Mouse (Mus musculus) midbrain, embryonic 10.5 days (tissue): ENCODE measurements around the gene Vps11. TPM values are rescaled to one million over a fixed set of nuclear protein-coding genes. Genes with fewer than 3 reads are reported as not detected.

Source experiments
- DNase-seq: peaks from one replicate; pipeline ENCODE4 v3.0.0-alpha.2; 2017; ENCODE audit warnings: low spot score
- H3K27ac ChIP-seq: fragments of 300-500 bp; sonication (generic); replicated peaks from 2 replicates; pipeline ENCODE4 v1.5.1; 2016; ENCODE audit warnings: mild to moderate bottlenecking
- H3K27me3 ChIP-seq: fragments of 300-500 bp; sonication (generic); 2 replicates; pipeline ENCODE4 v1.6.1; 2016; ENCODE audit warnings: low read depth, mild to moderate bottlenecking; ENCODE audit not compliant: poor library complexity, severe bottlenecking
- H3K36me3 ChIP-seq: fragments of 300-500 bp; sonication (generic); 2 replicates; pipeline ENCODE4 v1.6.1; 2016; ENCODE audit warnings: mild to moderate bottlenecking, moderate library complexity
- H3K4me1 ChIP-seq: fragments of 300-500 bp; sonication (generic); 2 replicates; pipeline ENCODE4 v1.6.1; 2016
- H3K4me3 ChIP-seq: fragments of 300-500 bp; sonication (generic); 2 replicates; pipeline ENCODE4 v1.5.1; 2016; ENCODE audit warnings: mild to moderate bottlenecking, moderate library complexity
- H3K9me3 ChIP-seq: fragments of 300-500 bp; sonication (generic); replicated peaks from 2 replicates; pipeline ENCODE4 v1.6.1; 2016; ENCODE audit warnings: mild to moderate bottlenecking
- WGBS: fragments of 180-500 bp; shearing (Covaris S2); methylation state at CpG from one replicate; pipeline ENCODE4 v1.1.7; 2016; 5-methylcytosine and 5-hydroxymethylcytosine counted together
- polyA plus RNA-seq: library from polyadenylated mRNA; unstranded; fragments of >200 nt; fragmentation: Nextera tagmentation; extraction: Ambion mirVana; gene quantifications from 2 replicates; pipeline ENCODE4 v1.2.1, GENCODE M21; 2016

Gene Vps11
- polyA plus RNA-seq, 1 experiment from 2014 or later = 33.6 TPM

GRCm38 (mm10) chr9:44357207-44357606, 4.3 kb downstream of the Vps11 start:
- Histone ChIP-seq H3K4me1 (peaks cover 8% of the 10 kb centered on the region), H3K4me3 (no peak overlapping the region), H3K36me3 (peaks cover 76% of the 10 kb centered on the region), H3K27me3 (no peaks in the 10 kb centered on the region), H3K9me3 (no peaks in the 10 kb centered on the region), H3K27ac (no peak overlapping the region)
- 82% methylated on average over 4 of the region's 4 CpGs for WGBS
- no peak for DNase-seq

- DNase-seq = no peak
- Histone ChIP-seq H3K36me3 (peaks cover 100% of the 10 kb centered on the region), H3K4me1 (no peaks in the 10 kb centered on the region), H3K27me3 (no peaks in the 10 kb centered on the region), H3K4me3 (no peak overlapping the region), H3K9me3 (no peaks in the 10 kb centered on the region; the same call in 1 of the 2 replicates), H3K27ac (no peak overlapping the region)
- 92% methylated on average over 6 of the region's 6 CpGs for WGBS
These were observed 8.3 kb downstream of the Vps11 start for GRCm38 (mm10) chr9:44353142-44353541.

GRCm38 (mm10) chr9:44352337-44352736, 9.1 kb downstream of the Vps11 start:
- Histone ChIP-seq H3K36me3 (peaks cover 100% of the 10 kb centered on the region), H3K27ac (no peak overlapping the region), H3K4me1 (no peaks in the 10 kb centered on the region), H3K27me3 (no peaks in the 10 kb centered on the region), H3K9me3 (no peaks in the 10 kb centered on the region; the same call in 1 of the 2 replicates), H3K4me3 (no peak overlapping the region)
- no peak for DNase-seq
- 93% methylated on average over 10 of the region's 10 CpGs for WGBS

GRCm38 (mm10) chr9:44351396-44351795, 10.1 kb downstream of the Vps11 start:
- DNase-seq = no peak
- H3K4me1 ChIP-seq = no peaks in the 10 kb centered on the region
- H3K9me3 ChIP-seq = no peaks in the 10 kb centered on the region; the same call in 1 of the 2 replicates
- H3K27ac ChIP-seq = no peak overlapping the region
- no peak overlapping the region for H3K4me3 ChIP-seq
- 92% methylated on average over 4 of the region's 4 CpGs for WGBS
- no peaks in the 10 kb centered on the region for H3K27me3 ChIP-seq
- peaks cover 100% of the 10 kb centered on the region for H3K36me3 ChIP-seq

GRCm38 (mm10) chr9:44348546-44348945, 12.9 kb downstream of the Vps11 start:
- H3K27me3 ChIP-seq = no peaks in the 10 kb centered on the region
- peaks cover 82% of the 10 kb centered on the region for H3K36me3 ChIP-seq
- 98% methylated on average over 4 of the region's 4 CpGs for WGBS
- no peak overlapping the region for H3K27ac ChIP-seq
- no peaks in the 10 kb centered on the region; the same call in 1 of the 2 replicates for H3K9me3 ChIP-seq
- no peak overlapping the region for H3K4me3 ChIP-seq
- peaks cover 6% of the 10 kb centered on the region; the same call in 1 of the 2 replicates for H3K4me1 ChIP-seq
- no peak for DNase-seq

GRCm38 (mm10) chr9:44347621-44348020, 13.8 kb downstream of the Vps11 start:
- WGBS = 94% methylated on average over 4 of the region's 4 CpGs

GRCm38 (mm10) chr9:44347166-44347565, 14.3 kb downstream of the Vps11 start:
- DNase-seq = no peak
- Histone ChIP-seq H3K27me3 (no peaks in the 10 kb centered on the region), H3K27ac (no peak overlapping the region), H3K36me3 (peaks cover 68% of the 10 kb centered on the region), H3K4me3 (no peak overlapping the region), H3K9me3 (no peaks in the 10 kb centered on the region; the same call in 1 of the 2 replicates), H3K4me1 (peaks cover 19% of the 10 kb centered on the region)
- WGBS = 95% methylated on average over 8 of the region's 9 CpGs

More at GRCm38 (mm10) chr9:44347621-44348020, 13.8 kb downstream of the Vps11 start:
- peaks cover 15% of the 10 kb centered on the region for H3K4me1 ChIP-seq
- no peaks in the 10 kb centered on the region; the same call in 1 of the 2 replicates for H3K9me3 ChIP-seq
- H3K27me3 ChIP-seq = no peaks in the 10 kb centered on the region
- peaks cover 73% of the 10 kb centered on the region for H3K36me3 ChIP-seq
- DNase-seq = no peak
- H3K27ac ChIP-seq = no peak overlapping the region
- H3K4me3 ChIP-seq = no peak overlapping the region

- no peaks in the 10 kb centered on the region for H3K27me3 ChIP-seq
- H3K36me3 ChIP-seq = peaks cover 65% of the 10 kb centered on the region
- H3K4me3 ChIP-seq = no peak overlapping the region
- H3K4me1 ChIP-seq = peaks cover 21% of the 10 kb centered on the region
- no peak overlapping the region for H3K27ac ChIP-seq
- 88% methylated on average over 6 of the region's 6 CpGs for WGBS
- DNase-seq = no peak
- no peaks in the 10 kb centered on the region; the same call in 1 of the 2 replicates for H3K9me3 ChIP-seq
These were observed 15.7 kb downstream of the Vps11 start for GRCm38 (mm10) chr9:44345570-44346433.

GRCm38 (mm10) chr9:44343781-44344421, 17.6 kb downstream of the Vps11 start, which contains the start of gene Hmbs:
TSS of gene Hmbs (minus strand) at chr9:44344228.
- Histone ChIP-seq H3K27me3 (no peaks in the 10 kb centered on the region), H3K9me3 (no peaks in the 10 kb centered on the region), H3K4me3 (peak within 1 kb of the TSS; percentile 87), H3K4me1 (peaks cover 21% of the 10 kb centered on the region), H3K27ac (peak within 1 kb of the TSS; percentile 98), H3K36me3 (peaks cover 64% of the 10 kb centered on the region)
- WGBS = under 1% methylated on average over 39 of the region's 39 CpGs
- peak; percentile 94 for DNase-seq

- DNase-seq = no peak
These were observed 18.2 kb downstream of the Vps11 start for GRCm38 (mm10) chr9:44343290-44343689.

GRCm38 (mm10) chr9:44342605-44343004, 18.9 kb downstream of the Vps11 start:
- Histone ChIP-seq H3K27ac (peak overlapping the region; percentile 98), H3K4me3 (peak overlapping the region; percentile 87), H3K27me3 (no peaks in the 10 kb centered on the region), H3K9me3 (no peaks in the 10 kb centered on the region), H3K36me3 (peaks cover 64% of the 10 kb centered on the region), H3K4me1 (peaks cover 24% of the 10 kb centered on the region)
- DNase-seq = no peak
- 97% methylated on average over 1 of the region's 1 CpGs for WGBS

More at GRCm38 (mm10) chr9:44343290-44343689, 18.2 kb downstream of the Vps11 start:
- peak overlapping the region; percentile 98 for H3K27ac ChIP-seq
- H3K9me3 ChIP-seq = no peaks in the 10 kb centered on the region
- 16% methylated on average over 6 of the region's 6 CpGs for WGBS
- H3K4me1 ChIP-seq = peaks cover 21% of the 10 kb centered on the region
- peak overlapping the region; percentile 87 for H3K4me3 ChIP-seq
- H3K27me3 ChIP-seq = no peaks in the 10 kb centered on the region
- peaks cover 64% of the 10 kb centered on the region for H3K36me3 ChIP-seq

GRCm38 (mm10) chr9:44342173-44342572, 19.3 kb downstream of the Vps11 start:
- 88% methylated on average over 3 of the region's 3 CpGs for WGBS
- H3K9me3 ChIP-seq = no peaks in the 10 kb centered on the region
- H3K4me3 ChIP-seq = peak overlapping the region; percentile 87
- no peak for DNase-seq
- H3K27me3 ChIP-seq = no peaks in the 10 kb centered on the region
- peaks cover 28% of the 10 kb centered on the region for H3K4me1 ChIP-seq
- peak overlapping the region; percentile 98; the same call in 1 of the 2 replicates for H3K27ac ChIP-seq
- H3K36me3 ChIP-seq = peaks cover 64% of the 10 kb centered on the region
